Mouse (Mus musculus) C2C12 (cell line): Measurements from ENCODE around the gene Tent4a.

Experiments used
- CEBPB ChIP-seq: IDR thresholded peaks from one replicate; pipeline ENCODE4 v1.6.1; 2011; ENCODE audit warnings: low read depth, mild to moderate bottlenecking, control low read depth, moderate library complexity
- CTCF ChIP-seq: IDR thresholded peaks from one replicate; pipeline ENCODE4 v1.5.1; 2011; ENCODE audit not compliant: control insufficient read depth, insufficient read depth, insufficient read length

DNA sequence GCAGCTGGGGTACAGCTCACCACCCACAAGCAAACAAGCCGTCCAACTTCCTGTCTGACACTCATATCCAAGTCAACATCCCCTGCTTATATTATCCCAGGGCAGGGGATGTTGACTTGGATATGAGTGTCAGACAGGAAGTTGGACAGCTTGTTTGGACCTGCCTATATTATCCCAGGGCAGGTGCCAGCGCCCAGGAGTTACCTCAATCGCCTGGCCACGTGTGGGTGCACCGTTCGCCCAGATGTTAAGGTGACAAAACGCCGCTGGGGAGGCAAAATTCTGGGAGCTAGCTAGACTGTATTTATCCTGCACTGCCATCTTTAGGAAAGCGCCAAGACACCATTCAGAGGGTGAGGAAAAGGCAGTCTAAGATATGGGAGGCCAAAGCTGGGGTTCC is 44.6 kb downstream of the Tent4a start:
- no peak for TF ChIP-seq CTCF
- TF ChIP-seq CEBPB, result no peak
